10 mouse cellular contexts compared by ENCODE assay signal in genomic region chr4:99913894-99914451, GRCm38 (mm10). TPM values are rescaled to one million over a fixed set of nuclear protein-coding genes. Genes with fewer than 3 reads are reported as not detected.
A peak's percentile ranks its signal among the peaks of the same experiment; 100 is the strongest.
DNase-seq lines count a peak whose midpoint lies in the region; ATAC-seq and TF ChIP-seq lines count a peak whose summit lies in the region.
"Had no signal": no experiment of that assay in that cellular context is flagged by ENCODE, and none has a peak within 500 bp of the region (broad histone marks: within the 10 kb centered on the region; RNA-seq: fewer than 3 reads in every experiment).

No protein-coding gene starts in this region.

- TF ChIP-seq EP300 in liver, embryonic 14.5 days (IDR thresholded peaks at IDR 0.05; ENCODE audit: low read depth): no peak

- H3K27me3 ChIP-seq in liver, embryonic 14.5 days (ENCODE audit: control insufficient read depth, insufficient read depth, low read length): no peaks in the 10 kb centered on the region
- no peaks in the 10 kb centered on the region for H3K27me3 ChIP-seq in liver, embryonic 12.5 days (replicated peaks)
- H3K27me3 ChIP-seq: liver, embryonic 15.5 days had no signal

- no peaks in the 10 kb centered on the region for H3K36me3 ChIP-seq in liver, embryonic 14.5 days (replicated peaks; ENCODE audit: control insufficient read depth, insufficient read depth, low read depth)
- no peaks in the 10 kb centered on the region for H3K36me3 ChIP-seq in liver, embryonic 12.5 days
- H3K36me3 ChIP-seq: liver, embryonic 15.5 days had no signal

- no peak overlapping the region for H3K27ac ChIP-seq in liver, embryonic 14.5 days
- H3K27ac ChIP-seq in liver, embryonic 12.5 days: no peak overlapping the region
- H3K27ac ChIP-seq: liver, embryonic 15.5 days had no signal

- H3K4me1 ChIP-seq in liver, embryonic 14.5 days (replicated peaks; ENCODE audit: control insufficient read depth in 2 of 2, insufficient read depth in 2 of 2, low read length in 1 of 2): no peaks in the 10 kb centered on the region
- H3K4me1 ChIP-seq in liver, embryonic 12.5 days: no peaks in the 10 kb centered on the region
- H3K4me1 ChIP-seq: liver, embryonic 15.5 days had no signal

- WGBS in liver, embryonic 14.5 days (ENCODE audit: insufficient replicate concordance): 54% methylated on average over 4 of the region's 4 CpGs
- 58% methylated on average over 4 of the region's 4 CpGs for WGBS in liver, embryonic 12.5 days (ENCODE audit: insufficient replicate concordance)

- peak; percentile 59; the same call in 1 of the 2 replicates for TF ChIP-seq CTCF in liver, embryonic 14.5 days (IDR thresholded peaks at IDR 0.05; ENCODE audit: low read depth)

- H3K9ac ChIP-seq in liver, embryonic 14.5 days (replicated peaks): no peak overlapping the region
- no peak overlapping the region for H3K9ac ChIP-seq in liver, embryonic 12.5 days
- H3K9ac ChIP-seq: liver, embryonic 15.5 days had no signal

- no peak for ATAC-seq in liver, embryonic 14.5 days (ENCODE audit: insufficient read depth)
- no peak for ATAC-seq in liver, embryonic 12.5 days
- peak; percentile 71 for ATAC-seq in inflammation-experienced regulatory T-cells, adult 6 months

- peak; percentile 43 for DNase-seq in embryo, embryonic 10 days (ENCODE audit: low spot score)
- no peak for DNase-seq in embryo, embryonic 9.5 days (ENCODE audit: extremely low spot score)
- peak in 1 of 3 experiments; percentile 9 for DNase-seq in liver, embryonic 14.5 days (ENCODE audit: low read depth in 3 of 3, low spot score in 3 of 3)
- DNase-seq in R1 (ENCODE audit: low read depth, low spot score): peak; percentile 45
- no peak for DNase-seq in left cerebral cortex, postnatal 25 days (ENCODE audit: low spot score in 2 of 2)
- DNase-seq in layer of hippocampus, adult 9-11 months: no peak
- DNase-seq: cerebellum, adult 11 months had no signal

- H3K9me3 ChIP-seq in liver, embryonic 14.5 days (ENCODE audit: control insufficient read depth, low read length): no peaks in the 10 kb centered on the region
- H3K9me3 ChIP-seq in liver, embryonic 12.5 days (replicated peaks): no peaks in the 10 kb centered on the region
- H3K9me3 ChIP-seq: liver, embryonic 15.5 days had no signal

- no peak overlapping the region for H3K4me3 ChIP-seq in liver, embryonic 14.5 days (ENCODE audit: insufficient read depth in 1 of 2, low read depth in 2 of 2, low read length in 2 of 2)
- H3K4me3 ChIP-seq in liver, embryonic 12.5 days: no peak overlapping the region
- H3K4me3 ChIP-seq: liver, embryonic 15.5 days had no signal

- intact Hi-C loops in left cerebral cortex, postnatal 25 days (cut with DNase I): no loop called here

- no peak overlapping the region for H3K4me2 ChIP-seq in liver, embryonic 14.5 days (ENCODE audit: low read depth)
- H3K4me2 ChIP-seq in liver, embryonic 12.5 days: no peak overlapping the region
- H3K4me2 ChIP-seq: liver, embryonic 15.5 days had no signal

RNA-seq across cellular contexts. Expression of gene Pgm1, which starts 15.2 kb away (rescaled TPM):
- polyA plus RNA-seq in liver, embryonic 14.5 days (2012; rRNA removed): 23.7 and 26.1 TPM in 2 replicates
- 53.2 and 54.0 TPM in 2 replicates for polyA plus RNA-seq in liver, embryonic 14.5 days (2014; fragmentation: Nextera tagmentation; extraction: Ambion mirVana)
- 60.2 and 64.7 TPM in 2 replicates for polyA plus RNA-seq in liver, embryonic 12.5 days (2016; fragmentation: Nextera tagmentation; extraction: Ambion mirVana)
- 10 to 100 TPM; 30.8 to 43.4 (median 35.4) TPM for polyA plus RNA-seq in inflammation-experienced regulatory T-cells, adult 6 months (2017; shearing (Covaris generic))
- 10 to 100 TPM; 50.4 to 52.2 TPM for total RNA-seq in left cerebral cortex, postnatal 25 days (2021)

RNA-seq across cellular contexts. Expression of gene Itgb3bp, which starts 15.6 kb away (rescaled TPM):
- 2.3 and 4.6 TPM in 2 replicates for polyA plus RNA-seq in liver, embryonic 14.5 days (2012; rRNA removed)
- 24.8 and 26.1 TPM in 2 replicates for polyA plus RNA-seq in liver, embryonic 14.5 days (2014; fragmentation: Nextera tagmentation; extraction: Ambion mirVana)
- polyA plus RNA-seq in liver, embryonic 12.5 days (2016; fragmentation: Nextera tagmentation; extraction: Ambion mirVana): 29.7 and 30.0 TPM in 2 replicates
- 10 to 100 TPM; 26.1 to 35.5 (median 26.5) TPM for polyA plus RNA-seq in inflammation-experienced regulatory T-cells, adult 6 months (2017; shearing (Covaris generic))
- total RNA-seq in left cerebral cortex, postnatal 25 days (2021): 1 to 10 TPM; 3.3 to 3.9 TPM

Comparison
In these comparisons a context has a peak if more than half of its experiments do, and no peak if none do; other contexts are left out.
1. DNase-seq: peak in embryo, embryonic 10 days (single experiment) and R1 (single experiment); none in embryo, embryonic 9.5 days (single experiment), left cerebral cortex, postnatal 25 days (0 of 2) and layer of hippocampus, adult 9-11 months (single experiment).